10 mouse cellular contexts compared by ENCODE assay signal in genomic region chr3:157582626-157583405, GRCm38 (mm10). TPM values are rescaled to one million over a fixed set of nuclear protein-coding genes. Genes with fewer than 3 reads are reported as not detected.
A peak's percentile ranks its signal among the peaks of the same experiment; 100 is the strongest.
DNase-seq lines count a peak whose midpoint lies in the region; ATAC-seq and TF ChIP-seq lines count a peak whose summit lies in the region.
"Had no signal": no experiment of that assay in that cellular context is flagged by ENCODE, and none has a peak within 500 bp of the region (broad histone marks: within the 10 kb centered on the region; RNA-seq: fewer than 3 reads in every experiment).

No protein-coding gene starts in this region.

- no peaks in the 10 kb centered on the region for H3K36me3 ChIP-seq in limb, embryonic 11.5 days (ENCODE audit: control insufficient read depth, insufficient read depth, low read length)
- H3K36me3 ChIP-seq in limb, embryonic 10.5 days, result no peaks in the 10 kb centered on the region
- H3K36me3 ChIP-seq in hindbrain, embryonic 13.5 days, result no peaks in the 10 kb centered on the region

- TF ChIP-seq CTCF in cerebellum, adult 2 months (IDR thresholded peaks at IDR 0.05; ENCODE audit: borderline replicate concordance, insufficient read depth, low read depth, low read length), result no peak

- H3K4me2 ChIP-seq in limb, embryonic 11.5 days (ENCODE audit: low read depth, severe bottlenecking), result no peak overlapping the region
- no peak overlapping the region for H3K4me2 ChIP-seq in hindbrain, embryonic 13.5 days

- no peaks in the 10 kb centered on the region for H3K27me3 ChIP-seq in limb, embryonic 11.5 days (ENCODE audit: control insufficient read depth, insufficient read depth, low read length)
- no peaks in the 10 kb centered on the region for H3K27me3 ChIP-seq in limb, embryonic 10.5 days (ENCODE audit: low read depth, poor library complexity, severe bottlenecking)
- peaks cover 5% of the 10 kb centered on the region; the same call in 1 of the 2 replicates for H3K27me3 ChIP-seq in hindbrain, embryonic 13.5 days
- H3K27me3 ChIP-seq in cerebellum, adult 2 months (ENCODE audit: control insufficient read depth, insufficient read depth, low read length), result no peaks in the 10 kb centered on the region

- H3K27ac ChIP-seq in limb, embryonic 11.5 days (replicated peaks; ENCODE audit: low read depth, low read length), result no peak overlapping the region
- no peak overlapping the region for H3K27ac ChIP-seq in limb, embryonic 10.5 days
- H3K27ac ChIP-seq in hindbrain, embryonic 13.5 days, result no peak overlapping the region
- H3K27ac ChIP-seq in cerebellum, adult 2 months (ENCODE audit: insufficient read depth, low read length), result no peak overlapping the region
- H3K27ac ChIP-seq: layer of hippocampus, adult 2 months had no signal

- WGBS in limb, embryonic 11.5 days, result 51% methylated on average over 5 of the region's 5 CpGs
- 65% methylated on average over 5 of the region's 5 CpGs for WGBS in limb, embryonic 10.5 days
- WGBS in hindbrain, embryonic 13.5 days, result 39% methylated on average over 5 of the region's 5 CpGs
- 42% methylated on average over 5 of the region's 5 CpGs for WGBS in cerebellum, adult 2 months

- H3K9me3 ChIP-seq in limb, embryonic 11.5 days (ENCODE audit: control insufficient read depth, low read length), result no peaks in the 10 kb centered on the region
- H3K9me3 ChIP-seq in limb, embryonic 10.5 days (replicated peaks), result no peaks in the 10 kb centered on the region
- H3K9me3 ChIP-seq in hindbrain, embryonic 13.5 days, result no peaks in the 10 kb centered on the region

- no peak overlapping the region for H3K9ac ChIP-seq in limb, embryonic 11.5 days (ENCODE audit: low read length)
- H3K9ac ChIP-seq in hindbrain, embryonic 13.5 days, result no peak overlapping the region

- H3K4me3 ChIP-seq in limb, embryonic 11.5 days (ENCODE audit: low read depth, low read length), result no peak overlapping the region
- no peak overlapping the region for H3K4me3 ChIP-seq in limb, embryonic 10.5 days
- no peak overlapping the region for H3K4me3 ChIP-seq in hindbrain, embryonic 13.5 days
- no peak overlapping the region for H3K4me3 ChIP-seq in cerebellum, adult 2 months (replicated peaks; ENCODE audit: insufficient read depth, low read depth, low read length)
- H3K4me3 ChIP-seq: layer of hippocampus, adult 2 months had no signal

- no peak for DNase-seq in limb, embryonic 11.5 days (ENCODE audit: low spot score)
- DNase-seq in limb, embryonic 10.5 days (ENCODE audit: low spot score), result no peak
- peak; percentile 60 for DNase-seq in embryo, embryonic 11 days
- peak; percentile 42 for DNase-seq in mesoderm, embryonic 11.5 days (ENCODE audit: low read depth, low spot score)
- no peak for DNase-seq in layer of hippocampus, adult 8-10 months (ENCODE audit: low spot score in 2 of 2)
- DNase-seq in cerebellum, postnatal 14 days, result no peak
- DNase-seq in cerebellum, adult 2 months, result no peak

- peak; percentile 22; the same call in 1 of the 2 replicates for ATAC-seq in limb, embryonic 11.5 days (ENCODE audit: insufficient number of reproducible peaks, low FRiP score, low TSS enrichment, low read depth)
- ATAC-seq in hindbrain, embryonic 13.5 days (ENCODE audit: low FRiP score), result peak; percentile 54; the same call in 1 of the 2 replicates
- ATAC-seq: CD4-positive, CD25-positive, alpha-beta regulatory T cell, adult 4 months had no signal

- no peaks in the 10 kb centered on the region for H3K4me1 ChIP-seq in limb, embryonic 11.5 days (ENCODE audit: control insufficient read depth, insufficient read depth, low read length)
- peaks cover 7% of the 10 kb centered on the region for H3K4me1 ChIP-seq in limb, embryonic 10.5 days
- peaks cover 5% of the 10 kb centered on the region; the same call in 1 of the 2 replicates for H3K4me1 ChIP-seq in hindbrain, embryonic 13.5 days (replicated peaks)
- no peaks in the 10 kb centered on the region for H3K4me1 ChIP-seq in cerebellum, adult 2 months (ENCODE audit: control insufficient read depth, insufficient read depth, low read length)

- TF ChIP-seq POLR2A in cerebellum, adult 2 months (IDR thresholded peaks at IDR 0.05; ENCODE audit: borderline replicate concordance, insufficient read depth, low read length), result no peak

RNA-seq across cellular contexts. Expression of gene Ptger3, which starts 16.1 kb away (rescaled TPM):
- 0.95 and 1.3 TPM in 2 replicates for polyA plus RNA-seq in limb, embryonic 11.5 days (2014; fragmentation: Nextera tagmentation; extraction: Ambion mirVana)
- polyA plus RNA-seq in limb, embryonic 10.5 days (2016; fragmentation: Nextera tagmentation; extraction: Ambion mirVana), result 1.4 and 1.5 TPM in 2 replicates
- 3.3 and 3.4 TPM in 2 replicates for polyA plus RNA-seq in hindbrain, embryonic 13.5 days (2015; fragmentation: Nextera tagmentation; extraction: Ambion mirVana)
- total RNA-seq in layer of hippocampus, adult 8-10 months (2022), result 1 to 10 TPM; 1.7 to 2.6 (median 2.1) TPM
- 0.34 and 0.43 TPM in 2 replicates for polyA plus RNA-seq in cerebellum, adult 2 months (2012; rRNA removed)

RNA-seq across cellular contexts. Expression of gene Zranb2, which starts 48.9 kb away (rescaled TPM):
- polyA plus RNA-seq in limb, embryonic 11.5 days (2014; fragmentation: Nextera tagmentation; extraction: Ambion mirVana), result 144 and 155 TPM in 2 replicates
- 99.8 and 109 TPM in 2 replicates for polyA plus RNA-seq in limb, embryonic 10.5 days (2016; fragmentation: Nextera tagmentation; extraction: Ambion mirVana)
- polyA plus RNA-seq in hindbrain, embryonic 13.5 days (2015; fragmentation: Nextera tagmentation; extraction: Ambion mirVana), result 118 TPM in 2 replicates
- 100 to 1,000 TPM; 129 to 154 (median 143) TPM for total RNA-seq in layer of hippocampus, adult 8-10 months (2022)
- polyA plus RNA-seq in cerebellum, adult 2 months (2012; rRNA removed), result 149 and 159 TPM in 2 replicates

Comparison
In these comparisons a context has a peak if more than half of its experiments do, and no peak if none do; other contexts are left out.
1. DNase-seq: peak in embryo, embryonic 11 days (single experiment) and mesoderm, embryonic 11.5 days (single experiment); none in limb, embryonic 11.5 days (single experiment), limb, embryonic 10.5 days (single experiment), layer of hippocampus, adult 8-10 months (0 of 2), cerebellum, postnatal 14 days (0 of 2) and cerebellum, adult 2 months (0 of 2).